Mouse (Mus musculus) neural tube, embryonic 14.5 days (tissue): Measurements from ENCODE around the gene Ciao2a. TPM values are rescaled to one million over a fixed set of nuclear protein-coding genes. Genes with fewer than 3 reads are reported as not detected.

ENCODE experiments used
- ATAC-seq: fragments of 200-750 bp; cut with Nextera tagmentation; 2 replicates; pipeline ENCODE4 v1.8.0; 2017; ENCODE audit warnings: low read depth, mild to moderate bottlenecking, moderate TSS enrichment, moderate library complexity
- H3K27ac ChIP-seq: fragments of 300-500 bp; sonication (generic); 2 replicates; pipeline ENCODE4 v1.5.1; 2014; ENCODE audit warnings: low read depth, mild to moderate bottlenecking, control low read depth, low read length, moderate library complexity, mixed read lengths
- H3K27me3 ChIP-seq: fragments of 300-500 bp; sonication (generic); 2 replicates; pipeline ENCODE4 v1.6.1; 2014; ENCODE audit warnings: low read length; ENCODE audit not compliant: control insufficient read depth, insufficient read depth
- H3K36me3 ChIP-seq: fragments of 300-500 bp; sonication (generic); 2 replicates; pipeline ENCODE4 v1.6.1; 2014; ENCODE audit warnings: low read length, mixed read lengths; ENCODE audit not compliant: control insufficient read depth, insufficient read depth
- H3K4me1 ChIP-seq: fragments of 300-500 bp; sonication (generic); 2 replicates; pipeline ENCODE4 v1.6.1; 2014; ENCODE audit warnings: low read length; ENCODE audit not compliant: control insufficient read depth, insufficient read depth
- H3K4me2 ChIP-seq: fragments of 300-500 bp; sonication (generic); 2 replicates; pipeline ENCODE4 v1.6.1; 2014; ENCODE audit warnings: mild to moderate bottlenecking, low read depth, low read length, control low read depth
- H3K4me3 ChIP-seq: fragments of 300-500 bp; sonication (generic); 2 replicates; pipeline ENCODE4 v1.5.1; 2014; ENCODE audit warnings: low read depth, low read length, control low read depth, mixed read lengths
- H3K9ac ChIP-seq: fragments of 300-500 bp; sonication (generic); replicated peaks from 2 replicates; pipeline ENCODE4 v1.6.1; 2014; ENCODE audit warnings: low read depth, mild to moderate bottlenecking, control low read depth, low read length, mixed read lengths
- H3K9me3 ChIP-seq: fragments of 300-500 bp; sonication (generic); 2 replicates; pipeline ENCODE4 v1.6.1; 2016; ENCODE audit warnings: low read length; ENCODE audit not compliant: control insufficient read depth
- WGBS: fragments of 180-500 bp; shearing (Covaris S2); extraction: QIAGEN DNeasy Blood & Tissue Kit; methylation state at CpG from one replicate; pipeline ENCODE4 v1.1.7; 2014; 5-methylcytosine and 5-hydroxymethylcytosine counted together
- polyA plus RNA-seq: library from polyadenylated mRNA; unstranded; fragments of >200 nt; fragmentation: Nextera tagmentation; extraction: Ambion mirVana; gene quantifications from 2 replicates; pipeline ENCODE4 v1.2.1, GENCODE M21; 2014

The Ciao2a gene
- polyA plus RNA-seq, 1 experiment from 2014 or later, result 66.6 TPM

DNA sequence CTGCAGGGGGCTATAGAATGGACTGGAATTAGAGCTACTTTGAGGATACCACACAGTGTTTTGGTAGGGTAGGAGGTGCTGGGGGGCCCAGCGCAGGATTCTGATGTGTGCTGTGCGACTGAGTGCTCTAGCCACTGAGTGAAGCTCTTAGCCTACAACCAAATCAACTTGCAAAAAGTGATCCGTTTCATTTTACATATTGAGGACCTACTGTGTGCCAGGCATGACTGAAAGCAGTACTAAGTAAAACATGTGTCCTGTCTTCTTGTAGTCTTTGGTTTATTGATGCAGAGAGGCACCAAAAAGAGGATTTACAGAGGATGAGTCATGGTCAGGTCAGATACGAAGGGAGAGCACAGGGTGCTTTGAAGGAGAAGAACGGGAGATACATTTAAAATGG lies 40.8 kb downstream of the Ciao2a start:
- no peak overlapping the region for H3K9ac ChIP-seq
- H3K27ac ChIP-seq, result no peak overlapping the region
- no peaks in the 10 kb centered on the region for H3K9me3 ChIP-seq
- H3K4me1 ChIP-seq, result no peaks in the 10 kb centered on the region
- H3K4me3 ChIP-seq, result no peak overlapping the region
- WGBS, result 91% methylated on average over 5 of the region's 5 CpGs
- ATAC-seq, result no peak
- H3K36me3 ChIP-seq, result no peaks in the 10 kb centered on the region
- H3K27me3 ChIP-seq, result no peaks in the 10 kb centered on the region
- H3K4me2 ChIP-seq, result no peak overlapping the region

DNA sequence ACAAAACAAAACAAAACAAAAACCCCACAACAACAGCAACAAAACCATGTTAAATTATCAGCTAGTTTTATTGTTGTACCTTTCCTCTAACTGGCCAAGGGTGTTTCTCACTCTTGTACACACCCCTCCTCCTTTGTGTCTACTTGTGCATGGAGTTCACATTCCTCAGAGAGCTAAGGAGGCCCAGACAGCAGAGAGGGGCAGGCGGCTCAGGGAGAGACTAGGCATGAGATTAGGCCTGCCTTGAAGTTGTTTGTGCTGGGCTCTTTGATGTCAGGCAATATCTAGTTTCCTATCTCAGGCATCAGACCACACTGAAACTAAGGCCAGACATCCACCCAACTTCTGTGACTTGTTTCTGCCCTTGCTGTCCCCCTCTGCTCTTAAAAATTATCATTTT lies 41.8 kb downstream of the Ciao2a start:
- H3K4me2 ChIP-seq, result no peak overlapping the region
- no peaks in the 10 kb centered on the region for H3K27me3 ChIP-seq
- H3K9me3 ChIP-seq, result no peaks in the 10 kb centered on the region
- no peak overlapping the region for H3K4me3 ChIP-seq
- ATAC-seq, result no peak
- H3K27ac ChIP-seq, result no peak overlapping the region
- 19% methylated on average over 1 of the region's 1 CpGs for WGBS
- no peaks in the 10 kb centered on the region for H3K36me3 ChIP-seq
- H3K4me1 ChIP-seq, result no peaks in the 10 kb centered on the region
- no peak overlapping the region for H3K9ac ChIP-seq

- Histone ChIP-seq H3K9ac (no peak overlapping the region), H3K36me3 (no peaks in the 10 kb centered on the region), H3K4me1 (no peaks in the 10 kb centered on the region), H3K27me3 (no peaks in the 10 kb centered on the region), H3K4me2 (no peak overlapping the region), H3K4me3 (no peak overlapping the region), H3K27ac (no peak overlapping the region), H3K9me3 (no peaks in the 10 kb centered on the region)
- WGBS, result 4% methylated on average over 5 of the region's 5 CpGs
- ATAC-seq, result no peak
Observed at GRCm38 (mm10) chr9:66170506-66170905, 44.1 kb downstream of the Ciao2a start.

DNA sequence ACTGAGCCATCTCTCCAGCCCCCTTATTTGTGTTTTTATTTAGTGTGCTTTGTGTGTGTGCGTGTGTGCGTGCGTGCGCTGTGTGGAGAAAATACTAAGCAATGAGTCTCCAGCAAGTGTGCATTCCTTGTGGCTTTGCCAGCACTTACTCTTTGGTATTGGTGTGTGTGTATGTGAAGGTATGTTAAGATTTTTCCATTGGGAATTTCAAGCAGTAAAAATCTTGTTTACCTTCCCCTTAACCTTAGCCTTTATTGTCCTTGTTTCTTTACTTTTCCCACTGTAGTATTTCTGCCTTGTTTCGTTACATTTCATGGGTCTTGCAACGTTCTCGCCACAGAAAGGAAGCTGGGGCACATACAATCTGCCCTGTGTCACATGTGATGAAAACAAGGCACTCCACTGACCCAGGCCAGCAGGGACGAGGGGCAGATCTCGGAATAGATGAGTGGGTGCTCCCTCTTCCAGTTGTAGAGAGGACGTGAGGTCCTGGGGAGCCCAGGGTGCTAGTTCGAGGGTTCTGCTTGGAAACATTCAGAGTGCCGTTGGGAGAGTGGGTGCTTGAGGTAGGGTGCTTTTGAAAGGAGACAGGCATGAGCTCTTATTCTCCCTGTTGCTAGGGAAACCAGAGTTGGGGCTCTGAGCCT lies 45.0 kb downstream of the Ciao2a start:
- Histone ChIP-seq H3K4me3 (no peak overlapping the region), H3K9me3 (no peaks in the 10 kb centered on the region), H3K9ac (no peak overlapping the region), H3K27ac (no peak overlapping the region), H3K27me3 (no peaks in the 10 kb centered on the region), H3K4me2 (no peak overlapping the region), H3K4me1 (no peaks in the 10 kb centered on the region), H3K36me3 (no peaks in the 10 kb centered on the region)
- no peak for ATAC-seq
- WGBS, result 51% methylated on average over 12 of the region's 12 CpGs

DNA sequence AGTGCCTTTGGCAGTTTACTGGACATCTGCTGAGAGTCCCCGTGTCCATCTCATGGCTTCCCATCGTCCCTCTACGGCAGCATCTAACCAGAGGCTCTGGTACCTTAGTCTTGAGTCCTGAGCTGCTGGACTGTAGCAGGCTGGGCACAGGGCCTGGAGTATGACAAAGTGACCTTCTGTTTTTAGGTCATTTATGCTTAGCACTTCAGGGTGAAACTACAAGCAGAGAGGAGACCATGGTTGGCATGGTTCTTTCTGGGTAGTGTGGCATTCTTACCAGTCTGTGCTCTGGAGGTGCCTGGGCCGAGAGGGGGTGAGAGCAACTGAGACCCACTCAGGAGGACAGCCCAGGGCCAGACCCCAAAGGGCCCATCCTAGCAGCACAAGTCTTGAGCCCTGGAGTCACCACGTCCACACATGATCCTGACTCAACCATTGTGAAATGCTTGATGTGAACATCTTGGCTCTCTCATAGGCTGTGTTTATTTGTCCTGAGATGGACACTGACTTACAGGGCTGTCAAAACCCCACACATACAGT lies 47.0 kb downstream of the Ciao2a start:
- Histone ChIP-seq H3K27me3 (no peaks in the 10 kb centered on the region), H3K27ac (no peak overlapping the region), H3K4me2 (no peak overlapping the region), H3K9ac (no peak overlapping the region), H3K36me3 (no peaks in the 10 kb centered on the region), H3K4me1 (no peaks in the 10 kb centered on the region), H3K9me3 (no peaks in the 10 kb centered on the region), H3K4me3 (no peak overlapping the region)
- 96% methylated on average over 5 of the region's 5 CpGs for WGBS
- ATAC-seq, result no peak

DNA sequence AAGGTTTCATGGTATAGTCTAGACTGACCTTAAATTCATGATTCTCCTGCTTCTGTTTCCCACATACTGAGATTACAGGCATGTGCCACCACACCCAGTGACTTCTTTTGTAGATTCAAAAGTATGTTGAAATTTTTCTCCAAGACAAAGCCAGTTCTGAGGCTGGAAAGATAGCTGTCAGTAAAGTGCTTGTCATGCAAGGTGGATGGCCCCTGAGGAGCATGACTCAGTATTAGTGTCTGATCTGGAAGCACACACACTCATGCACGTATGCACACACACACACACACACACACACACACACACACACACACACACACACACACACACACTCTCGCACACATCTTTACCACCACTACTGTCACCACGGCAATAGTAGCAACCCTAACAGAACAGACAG lies 48.6 kb downstream of the Ciao2a start:
- Histone ChIP-seq H3K36me3 (no peaks in the 10 kb centered on the region), H3K9ac (no peak overlapping the region), H3K4me2 (no peak overlapping the region), H3K9me3 (no peaks in the 10 kb centered on the region), H3K4me1 (no peaks in the 10 kb centered on the region), H3K27me3 (no peaks in the 10 kb centered on the region), H3K4me3 (no peak overlapping the region), H3K27ac (no peak overlapping the region)
- 97% methylated on average over 3 of the region's 3 CpGs for WGBS
- ATAC-seq, result no peak

DNA sequence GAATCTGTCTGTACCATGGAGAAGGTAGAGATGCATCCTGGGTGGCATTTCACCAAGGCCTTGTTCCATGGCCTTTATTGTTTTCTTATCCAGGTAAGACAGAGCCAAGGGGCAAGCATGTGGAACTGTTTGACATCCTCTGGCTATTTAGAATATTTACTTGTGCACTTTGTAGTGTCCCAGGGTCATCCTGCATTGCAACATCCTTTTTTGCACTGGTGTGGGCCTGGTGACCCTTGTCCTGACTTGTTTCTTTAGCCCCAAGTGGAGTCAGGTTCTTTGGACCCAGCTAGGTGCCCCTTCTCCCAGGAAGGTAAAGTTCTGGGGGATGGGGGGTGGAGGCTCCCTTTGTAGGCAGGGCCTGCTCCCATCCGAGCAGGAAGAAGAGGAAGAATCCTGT lies 51.6 kb downstream of the Ciao2a start:
- 21% methylated on average over 1 of the region's 1 CpGs for WGBS
- Histone ChIP-seq H3K9ac (no peak overlapping the region), H3K9me3 (no peaks in the 10 kb centered on the region), H3K4me2 (no peak overlapping the region), H3K36me3 (no peaks in the 10 kb centered on the region), H3K27ac (no peak overlapping the region), H3K27me3 (no peaks in the 10 kb centered on the region), H3K4me3 (no peak overlapping the region), H3K4me1 (no peaks in the 10 kb centered on the region)
- ATAC-seq, result no peak

GRCm38 (mm10) chr9:66179795-66180194 lies 53.4 kb downstream of the Ciao2a start:
- H3K9ac ChIP-seq, result no peak overlapping the region
- 92% methylated on average over 6 of the region's 6 CpGs for WGBS
- H3K27me3 ChIP-seq, result no peaks in the 10 kb centered on the region
- H3K4me1 ChIP-seq, result no peaks in the 10 kb centered on the region
- H3K4me3 ChIP-seq, result no peak overlapping the region
- no peak overlapping the region for H3K27ac ChIP-seq
- no peak overlapping the region for H3K4me2 ChIP-seq
- H3K36me3 ChIP-seq, result no peaks in the 10 kb centered on the region
- no peak for ATAC-seq
- H3K9me3 ChIP-seq, result no peaks in the 10 kb centered on the region

- Histone ChIP-seq H3K27ac (no peak overlapping the region), H3K36me3 (no peaks in the 10 kb centered on the region), H3K4me3 (no peak overlapping the region), H3K9me3 (no peaks in the 10 kb centered on the region), H3K4me2 (no peak overlapping the region), H3K9ac (no peak overlapping the region), H3K4me1 (no peaks in the 10 kb centered on the region), H3K27me3 (no peaks in the 10 kb centered on the region)
- no peak for ATAC-seq
- WGBS, result 69% methylated on average over 4 of the region's 4 CpGs
Observed at GRCm38 (mm10) chr9:66181126-66181825, 54.9 kb downstream of the Ciao2a start.
